Mouse (Mus musculus): ENCODE measurements around the gene Kcnj9. TPM values are rescaled to one million over a fixed set of nuclear protein-coding genes. Genes with fewer than 3 reads are reported as not detected.

The Kcnj9 gene
- polyA plus RNA-seq, 1 experiment from 2014 or later = 0.06 TPM

GRCm38 (mm10) chr1:172313613-172314411, 15.3 kb downstream of the Kcnj9 start:
- Histone ChIP-seq H3K4me3 (ENCODE audit: low read depth, low read length) (no peak overlapping the region), H3K9ac (ENCODE audit: low read depth, low read length) (no peak overlapping the region)

GRCm38 (mm10) chr1:172312768-172313561, 16.2 kb downstream of the Kcnj9 start:
- DNase-seq (ENCODE audit: low spot score) (no peak), ATAC-seq (ENCODE audit: low read depth) (no peak)
- peaks cover 12% of the 10 kb centered on the region; the same call in 1 of the 2 replicates for H3K4me1 ChIP-seq (ENCODE audit: control insufficient read depth, insufficient read depth, low read length)
- H3K27me3 ChIP-seq (replicated peaks; ENCODE audit: control insufficient read depth, insufficient read depth, low read length) = no peaks in the 10 kb centered on the region
- H3K9me3 ChIP-seq (ENCODE audit: control insufficient read depth, low read length) = no peaks in the 10 kb centered on the region
- H3K36me3 ChIP-seq (ENCODE audit: control insufficient read depth, insufficient read depth, low read length) = peaks cover 4% of the 10 kb centered on the region; the same call in 1 of the 2 replicates
- peak overlapping the region; percentile 67 for H3K9ac ChIP-seq (ENCODE audit: low read depth, low read length)
- H3K4me3 ChIP-seq (ENCODE audit: low read depth, low read length) = peak overlapping the region; percentile 70
- WGBS = 14% methylated on average over 16 of the region's 16 CpGs
- H3K4me2 ChIP-seq (ENCODE audit: low read depth, low read length) = peak overlapping the region; percentile 93
- no peak overlapping the region; the same call in 1 of the 2 replicates for H3K27ac ChIP-seq (replicated peaks; ENCODE audit: low read depth, low read length)

More at GRCm38 (mm10) chr1:172313613-172314411, 15.3 kb downstream of the Kcnj9 start:
- H3K4me1 ChIP-seq (ENCODE audit: control insufficient read depth, insufficient read depth, low read length) = peaks cover 12% of the 10 kb centered on the region; the same call in 1 of the 2 replicates
- ATAC-seq (ENCODE audit: low read depth) (no peak), DNase-seq (ENCODE audit: low spot score) (no peak)
- H3K27me3 ChIP-seq (replicated peaks; ENCODE audit: control insufficient read depth, insufficient read depth, low read length) = no peaks in the 10 kb centered on the region
- H3K27ac ChIP-seq (replicated peaks; ENCODE audit: low read depth, low read length) = no peak overlapping the region
- peak overlapping the region; percentile 93; the same call in 1 of the 2 replicates for H3K4me2 ChIP-seq (ENCODE audit: low read depth, low read length)
- H3K36me3 ChIP-seq (ENCODE audit: control insufficient read depth, insufficient read depth, low read length) = peaks cover 12% of the 10 kb centered on the region; the same call in 1 of the 2 replicates
- H3K9me3 ChIP-seq (ENCODE audit: control insufficient read depth, low read length) = no peaks in the 10 kb centered on the region
- 74% methylated on average over 10 of the region's 10 CpGs for WGBS

- Histone ChIP-seq H3K4me2 (ENCODE audit: low read depth, low read length) (peak overlapping the region; percentile 93), H3K9me3 (ENCODE audit: control insufficient read depth, low read length) (no peaks in the 10 kb centered on the region), H3K27ac (replicated peaks; ENCODE audit: low read depth, low read length) (peak overlapping the region; percentile 92), H3K4me1 (ENCODE audit: control insufficient read depth, insufficient read depth, low read length) (peaks cover 12% of the 10 kb centered on the region; the same call in 1 of the 2 replicates), H3K36me3 (ENCODE audit: control insufficient read depth, insufficient read depth, low read length) (no peaks in the 10 kb centered on the region), H3K4me3 (ENCODE audit: low read depth, low read length) (peak overlapping the region; percentile 70), H3K9ac (ENCODE audit: low read depth, low read length) (peak overlapping the region; percentile 67), H3K27me3 (replicated peaks; ENCODE audit: control insufficient read depth, insufficient read depth, low read length) (no peaks in the 10 kb centered on the region)
- ATAC-seq (ENCODE audit: low read depth) = peak; percentile 78
- peak; percentile 93 for DNase-seq (ENCODE audit: low spot score)
- 0% methylated on average over 20 of the region's 55 CpGs for WGBS
Observed at GRCm38 (mm10) chr1:172311921-172312767, 17.0 kb downstream of the Kcnj9 start.

- peak; percentile 35 for ATAC-seq (ENCODE audit: low read depth)
- peak; percentile 90 for DNase-seq (ENCODE audit: low spot score)
- Histone ChIP-seq H3K4me1 (ENCODE audit: control insufficient read depth, insufficient read depth, low read length) (peaks cover 12% of the 10 kb centered on the region; the same call in 1 of the 2 replicates), H3K4me3 (ENCODE audit: low read depth, low read length) (peak overlapping the region; percentile 70), H3K4me2 (ENCODE audit: low read depth, low read length) (peak overlapping the region; percentile 93), H3K36me3 (ENCODE audit: control insufficient read depth, insufficient read depth, low read length) (no peaks in the 10 kb centered on the region), H3K27ac (replicated peaks; ENCODE audit: low read depth, low read length) (peak overlapping the region; percentile 92), H3K9ac (ENCODE audit: low read depth, low read length) (peak overlapping the region; percentile 67), H3K27me3 (replicated peaks; ENCODE audit: control insufficient read depth, insufficient read depth, low read length) (no peaks in the 10 kb centered on the region), H3K9me3 (ENCODE audit: control insufficient read depth, low read length) (no peaks in the 10 kb centered on the region)
- WGBS = 4% methylated on average over 23 of the region's 23 CpGs
Observed at GRCm38 (mm10) chr1:172311248-172311906, 17.7 kb downstream of the Kcnj9 start.

- peak overlapping the region; percentile 22 for H3K4me3 ChIP-seq (ENCODE audit: low read depth, low read length)
- peak; percentile 97 for DNase-seq (ENCODE audit: low spot score)
- peak; percentile 75 for ATAC-seq (ENCODE audit: low read depth)
- peak overlapping the region; percentile 67 for H3K9ac ChIP-seq (ENCODE audit: low read depth, low read length)
- no peaks in the 10 kb centered on the region for H3K9me3 ChIP-seq (ENCODE audit: control insufficient read depth, low read length)
- peak overlapping the region; percentile 64 for H3K4me2 ChIP-seq (ENCODE audit: low read depth, low read length)
- H3K4me1 ChIP-seq (ENCODE audit: control insufficient read depth, insufficient read depth, low read length) = peaks cover 12% of the 10 kb centered on the region; the same call in 1 of the 2 replicates
- H3K27ac ChIP-seq (replicated peaks; ENCODE audit: low read depth, low read length) = peak overlapping the region; percentile 86
- no peaks in the 10 kb centered on the region for H3K27me3 ChIP-seq (replicated peaks; ENCODE audit: control insufficient read depth, insufficient read depth, low read length)
- under 1% methylated on average over 14 of the region's 14 CpGs for WGBS
- H3K36me3 ChIP-seq (ENCODE audit: control insufficient read depth, insufficient read depth, low read length) = no peaks in the 10 kb centered on the region
Observed at GRCm38 (mm10) chr1:172309699-172310398, 19.3 kb downstream of the Kcnj9 start.

GRCm38 (mm10) chr1:172308409-172308808, 20.7 kb downstream of the Kcnj9 start:
- H3K4me2 ChIP-seq (ENCODE audit: low read depth, low read length) = no peak overlapping the region
- peaks cover 7% of the 10 kb centered on the region; the same call in 1 of the 2 replicates for H3K4me1 ChIP-seq (ENCODE audit: control insufficient read depth, insufficient read depth, low read length)
- no peak overlapping the region for H3K9ac ChIP-seq (ENCODE audit: low read depth, low read length)
- no peaks in the 10 kb centered on the region for H3K27me3 ChIP-seq (replicated peaks; ENCODE audit: control insufficient read depth, insufficient read depth, low read length)
- 78% methylated on average over 1 of the region's 1 CpGs for WGBS
- ATAC-seq (ENCODE audit: low read depth) (no peak), DNase-seq (ENCODE audit: low spot score) (no peak)
- no peaks in the 10 kb centered on the region for H3K9me3 ChIP-seq (ENCODE audit: control insufficient read depth, low read length)
- no peak overlapping the region for H3K4me3 ChIP-seq (ENCODE audit: low read depth, low read length)
- H3K27ac ChIP-seq (replicated peaks; ENCODE audit: low read depth, low read length) = peak overlapping the region; percentile 58; the same call in 1 of the 2 replicates
- no peaks in the 10 kb centered on the region for H3K36me3 ChIP-seq (ENCODE audit: control insufficient read depth, insufficient read depth, low read length)

- no peaks in the 10 kb centered on the region for H3K27me3 ChIP-seq (replicated peaks; ENCODE audit: control insufficient read depth, insufficient read depth, low read length)
- H3K36me3 ChIP-seq (ENCODE audit: control insufficient read depth, insufficient read depth, low read length) = no peaks in the 10 kb centered on the region
- ATAC-seq (ENCODE audit: low read depth) (no peak), DNase-seq (ENCODE audit: low spot score) (no peak)
- no peak overlapping the region for H3K4me3 ChIP-seq (ENCODE audit: low read depth, low read length)
- peak overlapping the region; percentile 58; the same call in 1 of the 2 replicates for H3K27ac ChIP-seq (replicated peaks; ENCODE audit: low read depth, low read length)
- 56% methylated on average over 10 of the region's 10 CpGs for WGBS
- no peaks in the 10 kb centered on the region for H3K9me3 ChIP-seq (ENCODE audit: control insufficient read depth, low read length)
- no peak overlapping the region for H3K9ac ChIP-seq (ENCODE audit: low read depth, low read length)
- no peak overlapping the region for H3K4me2 ChIP-seq (ENCODE audit: low read depth, low read length)
- peaks cover 2% of the 10 kb centered on the region; the same call in 1 of the 2 replicates for H3K4me1 ChIP-seq (ENCODE audit: control insufficient read depth, insufficient read depth, low read length)
Observed at GRCm38 (mm10) chr1:172307936-172308335, 21.2 kb downstream of the Kcnj9 start.
